Mouse (Mus musculus) cerebellum, postnatal 25 days (tissue): ENCODE results near the gene Iqcd.

ENCODE experiments used
- DNase-seq, 2 experiments: peaks; one replicate each; pipeline ENCODE4 v3.0.0; 2021; ENCODE audit warnings: mixed read lengths in 2 of 2

Gene Iqcd

DNA sequence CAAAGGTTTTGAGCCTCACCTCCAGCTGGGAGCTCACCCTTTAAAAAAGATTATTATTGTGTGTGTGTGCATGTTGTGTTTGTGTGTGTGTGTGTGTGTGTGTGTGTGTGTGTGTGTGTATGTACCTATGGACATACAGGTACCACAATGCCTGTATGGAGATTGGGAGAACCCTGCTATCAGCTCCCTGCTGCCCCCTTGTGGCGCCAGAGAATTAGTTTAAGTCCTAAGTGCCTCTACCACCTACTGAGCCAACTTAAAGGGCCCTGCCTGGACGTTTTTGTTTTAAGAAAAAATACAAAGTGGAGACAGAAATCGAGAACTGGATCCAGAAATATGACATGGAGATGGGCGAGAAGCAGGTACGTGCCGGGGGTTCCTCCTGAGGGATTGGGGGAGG lies 16.0 kb downstream of the Iqcd start:
- peak; percentile 94 to 97 for DNase-seq

- peak; percentile 70 to 75 for DNase-seq
Measured at GRCm38 (mm10) chr5:120605241-120605661, 16.4 kb downstream of the Iqcd start.

DNA sequence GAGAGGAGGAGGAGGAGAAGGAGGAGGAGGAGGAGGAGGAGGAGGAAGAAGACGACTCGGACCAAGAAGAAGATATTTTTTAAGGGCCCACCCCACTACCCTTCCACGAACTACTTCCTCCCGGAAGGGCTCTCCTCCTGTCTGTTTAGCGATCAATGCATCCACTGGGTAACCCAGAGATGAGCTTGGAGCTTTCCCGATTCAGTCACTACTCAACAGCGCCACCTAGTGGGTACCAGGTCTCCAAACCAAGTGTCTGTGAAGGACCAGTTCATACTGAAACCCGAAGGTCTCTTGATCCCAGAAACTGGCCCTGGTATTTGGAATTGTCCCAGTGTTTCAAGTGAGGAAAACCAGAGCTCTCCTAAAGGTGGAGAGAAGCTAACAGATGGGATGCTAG lies 16.9 kb downstream of the Iqcd start:
- DNase-seq: peak; percentile 90 to 96

DNA sequence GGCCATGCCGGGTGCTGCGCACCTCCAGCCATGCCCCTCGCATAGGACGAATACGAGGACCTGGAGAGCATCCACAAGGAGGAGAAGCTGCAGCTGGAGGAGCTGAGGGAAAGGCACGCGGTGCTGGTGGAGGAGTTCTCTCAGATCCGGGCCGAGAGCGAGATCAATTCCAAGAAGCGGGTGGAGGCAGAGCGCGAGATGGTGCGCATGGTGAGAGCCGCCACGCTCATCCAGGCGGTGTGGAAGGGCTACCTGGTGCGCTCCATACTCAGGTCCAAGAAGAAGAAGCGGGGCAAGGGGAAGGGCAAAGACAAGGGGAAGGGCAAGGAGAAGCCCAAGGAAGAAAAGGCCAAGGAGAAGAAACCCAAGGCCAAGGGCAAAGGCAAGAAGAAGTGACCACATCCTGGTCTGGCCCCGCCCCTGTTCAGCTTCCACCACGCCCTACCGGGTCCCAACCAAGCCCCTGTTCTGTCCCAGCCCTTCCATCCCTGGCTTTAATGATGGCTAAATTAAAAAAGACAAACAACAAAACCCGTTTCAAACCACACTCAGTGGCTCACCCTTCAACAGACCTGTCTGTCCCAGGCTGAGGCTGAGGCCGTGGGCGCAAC lies 17.9 kb downstream of the Iqcd start:
- DNase-seq: peak in 1 of 2 experiments; percentile 26

GRCm38 (mm10) chr5:120607335-120607734 lies 18.5 kb downstream of the Iqcd start:
- DNase-seq: no peak

DNA sequence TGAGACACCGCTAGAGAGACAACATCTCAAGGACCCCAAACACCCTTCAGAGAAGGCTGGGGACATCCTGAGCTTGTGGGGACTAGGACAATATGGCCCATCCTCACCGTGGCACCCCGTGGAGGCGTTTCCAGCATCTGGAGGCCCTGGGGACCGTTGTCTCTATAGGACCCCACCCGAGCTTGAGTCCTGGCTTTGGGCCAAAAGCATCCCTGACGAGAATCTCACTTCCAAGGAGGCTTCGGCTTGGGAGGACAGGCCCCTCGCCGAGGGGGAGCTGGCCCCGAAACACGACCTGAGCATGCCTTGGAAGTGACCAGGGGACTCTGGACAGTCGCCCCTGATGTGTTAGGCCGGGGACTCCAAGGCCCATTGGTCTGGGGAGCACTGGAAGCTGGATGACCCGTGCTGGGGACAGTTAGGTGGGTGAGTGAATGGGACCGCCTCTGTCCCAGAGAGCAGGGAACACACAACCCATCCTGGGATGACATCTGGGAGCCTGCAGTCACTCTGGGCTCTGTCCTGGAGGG lies 20.5 kb downstream of the Iqcd start:
- peak in 1 of 2 experiments; percentile 52 for DNase-seq

GRCm38 (mm10) chr5:120610906-120611305 lies 22.1 kb downstream of the Iqcd start:
- peak; percentile 26 to 57 for DNase-seq

GRCm38 (mm10) chr5:120611416-120611815 lies 22.6 kb downstream of the Iqcd start:
- peak; percentile 32 to 51 for DNase-seq

DNA sequence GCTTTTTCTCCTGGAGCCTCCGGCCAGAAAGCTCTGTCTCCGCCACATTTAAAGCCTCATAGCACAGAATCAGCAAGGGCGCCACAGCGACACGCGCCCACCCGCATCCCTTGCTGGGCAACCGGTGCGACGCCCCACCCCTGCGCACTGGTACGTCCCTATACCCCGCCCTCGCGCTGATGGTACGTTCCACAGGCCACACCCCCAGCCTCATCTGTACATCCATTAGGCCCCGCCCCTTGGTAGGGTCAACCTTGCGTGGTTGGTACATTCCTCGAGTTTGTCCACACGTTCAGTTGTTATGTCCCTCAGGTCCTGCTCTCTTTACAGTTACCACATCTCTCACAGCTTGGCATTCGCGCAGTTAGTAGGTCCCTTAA lies 23.6 kb downstream of the Iqcd start, which contains the start of the genes Rita1 and Ddx54:
TSS of gene Rita1 (minus strand) at position 148 of the 380 bp plus-strand sequence.
TSS of gene Ddx54 (plus strand) at position 298 of the 380 bp plus-strand sequence.
- peak; percentile 98 to 99 for DNase-seq

DNA sequence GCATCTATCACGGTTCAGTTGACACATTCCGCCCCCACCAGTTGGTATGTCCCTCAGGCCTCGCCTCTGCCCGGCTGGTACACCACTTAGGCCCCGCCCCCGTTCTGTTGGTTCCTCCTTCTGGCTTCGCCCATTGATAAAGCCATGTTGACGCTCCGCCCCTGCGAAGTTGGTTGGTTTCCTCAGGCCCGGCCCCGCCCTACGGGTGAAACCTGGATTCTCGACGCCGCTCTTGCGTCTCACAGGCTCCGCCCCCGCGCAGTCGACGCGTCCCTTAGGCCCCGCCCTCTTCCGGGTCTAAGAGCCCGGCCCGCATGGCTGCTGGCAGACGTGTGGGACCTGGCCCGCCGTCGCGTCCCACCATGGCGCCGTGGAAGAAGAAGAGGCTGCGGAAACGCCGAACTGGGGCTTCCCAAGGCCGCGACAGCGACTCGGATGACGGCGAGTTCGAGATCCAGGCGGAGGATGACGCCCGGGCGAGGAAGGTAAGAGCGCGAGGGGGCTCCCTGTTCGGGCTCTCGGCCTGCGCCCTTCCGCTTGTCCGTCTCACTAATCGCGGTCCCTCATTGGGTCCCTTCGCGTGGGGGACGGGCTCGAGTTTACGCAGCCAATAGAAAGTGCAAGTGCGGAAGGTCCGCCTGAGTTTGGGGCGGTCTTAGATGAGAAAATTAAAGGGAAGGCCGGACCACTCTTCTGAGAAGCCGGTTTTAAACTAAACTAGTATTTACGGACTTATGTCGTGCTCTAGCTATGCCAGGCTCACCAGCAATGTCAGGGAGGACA lies 24.2 kb downstream of the Iqcd start:
- peak; percentile 99 to 100 for DNase-seq

GRCm38 (mm10) chr5:120615903-120616302 lies 27.1 kb downstream of the Iqcd start:
- DNase-seq: peak in 1 of 2 experiments; percentile 60

DNA sequence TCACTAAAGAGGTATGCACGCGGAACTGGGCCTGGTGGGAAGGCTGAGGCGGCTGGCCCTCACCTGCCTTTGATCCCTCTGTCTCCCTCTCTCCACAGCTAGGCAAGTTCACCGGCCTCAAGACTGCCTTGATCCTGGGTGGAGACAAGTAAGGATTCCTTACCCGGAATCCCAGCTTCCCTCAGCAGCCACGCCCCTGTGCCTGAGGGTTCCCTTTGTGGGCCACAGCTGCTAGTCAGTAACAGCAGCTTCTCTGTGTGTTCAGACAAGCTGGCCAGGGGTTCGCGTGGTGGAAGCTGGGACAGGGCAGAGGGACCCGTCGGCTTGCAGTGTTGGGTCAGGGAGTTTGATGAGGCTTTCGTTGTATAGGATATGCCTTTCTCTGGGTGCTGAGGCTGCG lies 30.0 kb downstream of the Iqcd start:
- peak in 1 of 2 experiments; percentile 20 for DNase-seq

DNA sequence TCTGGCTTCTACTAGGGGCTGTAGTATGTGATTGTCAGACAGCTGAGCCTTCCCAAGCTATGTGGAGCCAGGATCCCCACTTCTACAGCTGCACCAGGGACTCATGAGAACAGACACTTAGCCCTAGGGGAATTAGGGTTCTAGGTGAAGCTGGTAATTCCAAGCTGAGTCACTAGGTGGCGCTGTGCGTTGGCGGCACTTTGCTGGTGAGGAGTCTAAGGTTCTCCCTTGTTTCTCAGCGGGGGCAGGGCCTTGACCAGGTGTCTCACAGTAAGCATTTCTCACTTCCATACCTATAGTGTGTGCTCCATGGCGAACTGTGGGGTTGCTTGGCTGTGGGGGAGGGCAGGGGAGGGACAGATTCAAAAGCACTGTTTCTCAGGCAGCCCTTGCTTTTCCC lies 30.4 kb downstream of the Iqcd start:
- DNase-seq: peak; percentile 84 to 90

GRCm38 (mm10) chr5:120620375-120621077 lies 31.7 kb downstream of the Iqcd start:
- DNase-seq: peak; percentile 91 to 92

GRCm38 (mm10) chr5:120621078-120621765 lies 32.4 kb downstream of the Iqcd start:
- peak in 1 of 2 experiments; percentile 16 for DNase-seq

DNA sequence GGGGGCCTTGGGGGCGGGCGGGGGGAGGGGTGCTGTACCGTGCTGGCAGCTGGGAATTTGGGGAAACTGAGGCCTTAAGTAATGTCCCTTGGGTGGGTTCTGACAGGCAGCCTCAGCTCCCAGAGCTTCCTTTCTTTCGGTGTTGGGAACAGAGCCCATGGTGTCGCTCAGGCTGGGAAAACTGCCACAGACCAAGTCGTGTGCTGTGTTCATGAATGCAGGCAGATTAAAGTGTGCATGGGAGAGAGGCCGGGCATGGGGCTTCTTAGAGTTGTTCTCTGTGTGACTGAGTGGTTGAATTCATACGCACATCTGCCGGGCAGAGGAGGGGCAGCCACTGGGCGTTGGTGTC lies 33.0 kb downstream of the Iqcd start:
- peak in 1 of 2 experiments; percentile 26 for DNase-seq

DNA sequence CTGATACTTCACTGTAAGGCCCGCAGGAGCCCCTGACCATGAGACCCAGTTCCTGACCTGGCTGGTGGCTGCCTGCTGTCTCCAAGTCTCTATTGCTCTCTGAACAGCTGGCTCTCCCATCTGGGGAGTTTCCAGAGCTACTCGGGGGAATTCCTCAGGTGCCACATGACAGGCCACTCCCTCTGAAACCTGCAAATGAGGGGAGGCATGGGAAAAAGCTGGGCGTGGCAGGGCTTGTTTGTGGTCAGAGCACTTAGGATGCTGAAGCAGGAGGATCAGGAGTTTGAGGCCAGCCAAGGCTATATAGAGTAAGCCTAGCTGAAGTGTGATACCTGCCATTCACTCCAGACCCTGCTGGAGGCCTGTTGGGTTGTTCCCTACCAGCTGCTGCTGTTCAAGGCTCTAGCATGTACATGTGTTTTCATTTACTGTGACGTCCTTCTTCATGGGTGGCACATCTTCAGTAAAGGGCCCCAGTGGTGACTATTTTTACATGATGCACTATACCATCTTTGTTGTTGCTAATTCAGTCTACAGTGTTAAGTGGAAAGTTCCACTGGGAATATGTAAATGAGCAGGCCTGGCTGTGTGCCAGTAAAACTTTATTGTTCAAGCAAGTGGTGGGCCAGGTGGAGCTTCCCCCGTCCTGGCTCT lies 33.5 kb downstream of the Iqcd start:
- DNase-seq: peak in 1 of 2 experiments; percentile 21

- DNase-seq: peak; percentile 48 to 59
Measured at GRCm38 (mm10) chr5:120624427-120624826, 35.6 kb downstream of the Iqcd start.

DNA sequence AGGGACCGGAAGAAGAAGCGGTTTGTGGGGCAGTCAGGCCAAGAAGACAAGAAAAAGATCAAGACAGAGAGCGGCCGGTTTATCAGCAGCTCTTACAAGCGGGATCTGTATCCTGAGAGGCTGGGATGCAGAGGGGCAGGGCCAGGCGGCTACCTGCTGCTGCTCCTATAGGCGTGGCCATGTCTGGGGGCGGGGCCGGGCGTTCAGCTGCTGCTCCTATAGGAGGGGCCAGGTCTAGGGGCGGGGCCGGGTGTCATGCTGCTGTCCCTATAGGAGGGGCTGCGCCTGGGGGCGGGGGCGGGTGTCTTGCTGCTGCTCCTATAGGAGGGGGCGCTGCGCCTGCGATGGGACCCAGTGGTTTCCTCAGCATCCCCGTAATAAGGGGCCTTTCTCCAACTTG lies 37.6 kb downstream of the Iqcd start:
- DNase-seq: peak; percentile 19 to 46

- DNase-seq: peak in 1 of 2 experiments; percentile 20
Measured at GRCm38 (mm10) chr5:120627515-120628300, 38.9 kb downstream of the Iqcd start.

GRCm38 (mm10) chr5:120628624-120629023 lies 39.8 kb downstream of the Iqcd start:
- peak; percentile 38 to 50 for DNase-seq
